Mouse (Mus musculus) CH12.LX (cell line): ENCODE measurements around the gene Rnf183. TPM values are rescaled to one million over a fixed set of nuclear protein-coding genes. Genes with fewer than 3 reads are reported as not detected.

Experiments
- DNase-seq: peaks from one replicate; pipeline ENCODE4 v3.0.0-alpha.2; 2013; ENCODE audit errors: extremely low read depth
- H3K27ac ChIP-seq: 2 replicates; pipeline ENCODE4 v1.5.1; 2012; ENCODE audit warnings: low read depth, mild to moderate bottlenecking, control low read depth, moderate library complexity; ENCODE audit not compliant: insufficient read depth
- H3K27me3 ChIP-seq: replicated peaks from 2 replicates; pipeline ENCODE3; 2012; ENCODE audit warnings: inconsistent platforms
- H3K36me3 ChIP-seq, 2 experiments: replicated peaks in 1 of 2; 2 replicates each; pipeline versions ENCODE3 to v1.6.1; 2012; ENCODE audit warnings: inconsistent platforms in 1 of 2, low read length in 1 of 2, mild to moderate bottlenecking in 1 of 2, mixed read lengths in 1 of 2, moderate library complexity in 1 of 2; ENCODE audit not compliant: control insufficient read depth in 1 of 2, insufficient read depth in 1 of 2
- H3K4me1 ChIP-seq, 2 experiments: 2 replicates each; pipeline ENCODE4 v1.6.1; 2012; ENCODE audit warnings: inconsistent platforms in 1 of 2, moderate library complexity in 1 of 2; ENCODE audit not compliant: insufficient read depth in 2 of 2, control insufficient read depth in 1 of 2
- H3K4me2 ChIP-seq: 2 replicates; pipeline ENCODE4 v1.6.1; 2012; ENCODE audit warnings: low read depth, mild to moderate bottlenecking, control low read depth; ENCODE audit not compliant: poor library complexity, insufficient read depth, severe bottlenecking
- H3K4me3 ChIP-seq, 3 experiments: fragments of 150-350 bp in 1 of 3; sonication (generic) in 1 of 3; replicated peaks in 1 of 3; 2 replicates each; pipeline versions ENCODE3 to v1.5.1; 2011 to 2012; ENCODE audit warnings: low read depth in 2 of 3, low read length in 2 of 3, mild to moderate bottlenecking in 2 of 3, moderate library complexity in 2 of 3, control low read depth in 1 of 3, improper control_type of control experiment in 1 of 3, inconsistent platforms in 1 of 3, mixed read lengths in 1 of 3; ENCODE audit not compliant: poor library complexity in 1 of 3
- H3K79me2 ChIP-seq: replicated peaks from 2 replicates; pipeline ENCODE4 v1.6.1; 2012; ENCODE audit warnings: mild to moderate bottlenecking, moderate library complexity; ENCODE audit not compliant: control insufficient read depth, poor library complexity, insufficient read depth, severe bottlenecking; ENCODE audit errors: extremely low read depth
- H3K9ac ChIP-seq: 2 replicates; pipeline ENCODE4 v1.6.1; 2012; ENCODE audit warnings: low read depth, mild to moderate bottlenecking, control low read depth, moderate library complexity; ENCODE audit not compliant: insufficient read depth
- H3K9me3 ChIP-seq: replicated peaks from 2 replicates; pipeline ENCODE3; 2012; ENCODE audit warnings: low read length, inconsistent platforms, mixed read lengths
- BHLHE40 ChIP-seq: IDR thresholded peaks from 2 replicates; pipeline ENCODE4 v1.6.1; 2011; ENCODE audit warnings: mild to moderate bottlenecking, low read depth, low read length, improper control_type of control experiment
- CTCF ChIP-seq, 2 experiments: IDR thresholded peaks in 1 of 2; conservative IDR thresholded peaks in 1 of 2; 2 replicates each; pipeline ENCODE4 v1.5.1; 2011 to 2012; ENCODE audit warnings: low read depth in 2 of 2, low read length in 2 of 2, improper control_type of control experiment in 1 of 2, inconsistent platforms in 1 of 2, mild to moderate bottlenecking in 1 of 2, moderate library complexity in 1 of 2
- E2F4 ChIP-seq: IDR thresholded peaks from 2 replicates; pipeline ENCODE4 v1.6.1; 2011; ENCODE audit warnings: low read depth, low read length, improper control_type of control experiment; ENCODE audit not compliant: insufficient replicate concordance
- EP300 ChIP-seq: IDR thresholded peaks from 2 replicates; pipeline ENCODE4 v1.6.1; 2011; ENCODE audit warnings: low read length, improper control_type of control experiment
- GABPA ChIP-seq: IDR thresholded peaks from 2 replicates; pipeline ENCODE4 v1.6.1; 2012; ENCODE audit warnings: low read depth, low read length, improper control_type of control experiment, inconsistent platforms; ENCODE audit not compliant: insufficient replicate concordance
- HCFC1 ChIP-seq: IDR thresholded peaks from 2 replicates; pipeline ENCODE4 v1.6.1; 2012; ENCODE audit warnings: low read depth, mild to moderate bottlenecking, inconsistent platforms, low read length, improper control_type of control experiment
- JUN ChIP-seq: IDR thresholded peaks from 2 replicates; pipeline ENCODE4 v1.6.1; 2011; ENCODE audit warnings: low read depth, mild to moderate bottlenecking, low read length, improper control_type of control experiment, moderate library complexity; ENCODE audit not compliant: insufficient read depth
- KAT2A ChIP-seq: IDR thresholded peaks from 2 replicates; pipeline ENCODE4 v1.6.1; 2012; ENCODE audit warnings: low read length, improper control_type of control experiment, inconsistent platforms; ENCODE audit not compliant: insufficient replicate concordance
- MAFK ChIP-seq: IDR thresholded peaks from 2 replicates; pipeline ENCODE4 v1.6.1; 2011; ENCODE audit warnings: low read length, improper control_type of control experiment; ENCODE audit not compliant: insufficient replicate concordance
- MAX ChIP-seq: IDR thresholded peaks from 2 replicates; pipeline ENCODE4 v1.6.1; 2011; ENCODE audit warnings: low read length, improper control_type of control experiment
- MEF2A ChIP-seq: IDR thresholded peaks from 2 replicates; pipeline ENCODE4 v1.6.1; 2014; ENCODE audit warnings: low read depth, mild to moderate bottlenecking, inconsistent platforms, low read length, improper control_type of control experiment, borderline replicate concordance
- MXI1 ChIP-seq: IDR thresholded peaks from 2 replicates; pipeline ENCODE4 v1.6.1; 2011; ENCODE audit warnings: mild to moderate bottlenecking, low read depth, low read length, improper control_type of control experiment
- MYC ChIP-seq: IDR thresholded peaks from 2 replicates; pipeline ENCODE4 v1.6.1; 2011; ENCODE audit warnings: low read depth, mild to moderate bottlenecking, improper control_type of control experiment, low read length
- POLR2A ChIP-seq: IDR thresholded peaks from 2 replicates; pipeline ENCODE4 v1.6.1; 2011; ENCODE audit warnings: low read depth, mild to moderate bottlenecking, improper control_type of control experiment, low read length
- POLR2AphosphoS2 ChIP-seq: IDR thresholded peaks from 2 replicates; pipeline ENCODE4 v1.6.1; 2011; ENCODE audit warnings: low read depth, low read length, improper control_type of control experiment
- SIN3A ChIP-seq: IDR thresholded peaks from 2 replicates; pipeline ENCODE4 v1.6.1; 2012; ENCODE audit warnings: low read length, improper control_type of control experiment, inconsistent platforms
- TCF12 ChIP-seq: IDR thresholded peaks from 2 replicates; pipeline ENCODE4 v1.6.1; 2014; ENCODE audit warnings: low read depth, mild to moderate bottlenecking, inconsistent platforms, low read length, improper control_type of control experiment
- ZC3H11A ChIP-seq: IDR thresholded peaks from 2 replicates; pipeline ENCODE4 v1.6.1; 2012; ENCODE audit warnings: low read depth, mild to moderate bottlenecking, inconsistent platforms, low read length, improper control_type of control experiment
- ZNF384 ChIP-seq: IDR thresholded peaks from 2 replicates; pipeline ENCODE4 v1.6.1; 2012; ENCODE audit warnings: low read depth, low read length, improper control_type of control experiment, inconsistent platforms
- dilution Hi-C: fragments of 300-500 bp; cut with MboI; formaldehyde crosslinking; loops from 2 replicates; pipeline ENCODE4 v1.14.3; 2020; ENCODE audit warnings: low sequenced_read_pairs; ENCODE audit not compliant: extremely low pct_unique_long_range_greater_than_20kb, extremely low pct_ligation_motif_present
- in situ Hi-C: fragments of 300-500 bp; cut with MboI; formaldehyde crosslinking; loops from 3 replicates; pipeline ENCODE4 v1.14.3; 2019; ENCODE audit warnings: low sequenced_read_pairs, low pct_ligation_motif_present, low pct_unique_long_range_greater_than_20kb, mixed read lengths
- polyA plus RNA-seq: library from polyadenylated mRNA; unstranded; fragments of >175 nt; gene quantifications from 2 replicates; pipeline ENCODE4 v1.2.1, GENCODE M21; 2012; ENCODE audit warnings: low read depth; ENCODE audit not compliant: insufficient read length
- total RNA-seq, 2 experiments: library from RNA; depleted of rRNA; stranded (reverse); fragments of 300-350 nt in 1 of 2; fragments of >200 nt in 1 of 2; gene quantifications; 2 replicates each; pipeline ENCODE4 v1.2.3; 2012 to 2014

The Rnf183 gene
- total and polyA plus RNA-seq, 3 experiments = 4.0 to 4.4 (median 4.1) TPM

GRCm38 (mm10) chr4:62410325-62410724 lies 24.7 kb downstream of the Rnf183 start:
- no peak for TF ChIP-seq POLR2A
- TF ChIP-seq MAFK = no peak
- no peak for TF ChIP-seq GABPA
- TF ChIP-seq POLR2AphosphoS2 = no peak
- no peak for TF ChIP-seq CTCF (conservative IDR thresholded peaks at IDR 0.05 in 1 of 2, IDR thresholded peaks at IDR 0.05 in 1 of 2; ENCODE audit: low read depth in 2 of 2, low read length in 2 of 2)
- TF ChIP-seq HCFC1 = no peak
- no peak for TF ChIP-seq KAT2A
- TF ChIP-seq SIN3A = no peak
- TF ChIP-seq MAX = no peak
- no peak for TF ChIP-seq MXI1
- TF ChIP-seq E2F4 = no peak
- TF ChIP-seq TCF12 = no peak
- no peak for TF ChIP-seq BHLHE40
- no peak for TF ChIP-seq JUN
- TF ChIP-seq MEF2A = no peak
- H3K9ac ChIP-seq = peak overlapping the region; percentile 64; the same call in 1 of the 2 replicates
- peaks cover 35 to 55% of the 10 kb centered on the region in 2 experiments for H3K36me3 ChIP-seq

GRCm38 (mm10) chr4:62409615-62410014 lies 25.4 kb downstream of the Rnf183 start:
- H3K79me2 ChIP-seq = peaks cover 63% of the 10 kb centered on the region
- DNase-seq = peak; percentile 42
- dilution Hi-C loops = no loop called here
- peaks cover 31 to 55% of the 10 kb centered on the region in 2 experiments for H3K36me3 ChIP-seq
- H3K9ac ChIP-seq = peak overlapping the region; percentile 64
- peak overlapping the region; percentile 75 to 99 (median 80) for H3K4me3 ChIP-seq
- H3K4me2 ChIP-seq = peak overlapping the region; percentile 95
- H3K27me3 ChIP-seq = no peaks in the 10 kb centered on the region
- in situ Hi-C loops = loop anchor here (10.0 kb wide), 1 partner anchor 95 kb away; the partner anchor contains the start of gene Hdhd3
- no peaks in the 10 kb centered on the region for H3K9me3 ChIP-seq
- 0 out of 2 replicates have a peak overlapping the region, but pooled peaks have one; percentile 66 for H3K27ac ChIP-seq
- TF ChIP-seq ZNF384 (peak; percentile 90), SIN3A (0 out of 2 replicates have a peak, but pooled peaks have one; percentile 13), MYC (peak; percentile 15; the same call in 1 of the 2 replicates), EP300 (no peak), MAFK (0 out of 2 replicates have a peak, but pooled peaks have one; percentile 30), GABPA (no peak), ZC3H11A (no peak)
- H3K4me1 ChIP-seq = peaks cover 12 to 49% of the 10 kb centered on the region in 2 experiments

More at GRCm38 (mm10) chr4:62410325-62410724, 24.7 kb downstream of the Rnf183 start:
- H3K9me3 ChIP-seq = no peaks in the 10 kb centered on the region
- in situ Hi-C loops (no loop called here), dilution Hi-C loops (no loop called here)
- peaks cover 12 to 43% of the 10 kb centered on the region in 2 experiments for H3K4me1 ChIP-seq
- peaks cover 56% of the 10 kb centered on the region for H3K79me2 ChIP-seq
- no peaks in the 10 kb centered on the region for H3K27me3 ChIP-seq
- peak overlapping the region; percentile 95 for H3K4me2 ChIP-seq
- no peak for DNase-seq
- H3K27ac ChIP-seq = no peak overlapping the region
- peak overlapping the region in 2 of 3 experiments; percentile 80 to 99 for H3K4me3 ChIP-seq
